Mouse (Mus musculus) hindbrain, embryonic 14.5 days (tissue): ENCODE measurements around the gene Eif4g3. TPM values are rescaled to one million over a fixed set of nuclear protein-coding genes. Genes with fewer than 3 reads are reported as not detected.

ENCODE experiments used
- ATAC-seq: fragments of 200-750 bp; cut with Nextera tagmentation; 2 replicates; pipeline ENCODE4 v1.8.0; 2017; ENCODE audit warnings: moderate number of reproducible peaks, mild to moderate bottlenecking, moderate TSS enrichment, moderate library complexity; ENCODE audit not compliant: low FRiP score
- DNase-seq: peaks from one replicate; pipeline ENCODE4 v3.0.0-alpha.2; 2015; ENCODE audit warnings: low spot score
- H3K27ac ChIP-seq: fragments of 300-500 bp; sonication (generic); 2 replicates; pipeline ENCODE4 v1.5.1; 2014; ENCODE audit warnings: mild to moderate bottlenecking, moderate library complexity
- H3K27me3 ChIP-seq: fragments of 300-500 bp; sonication (generic); 2 replicates; pipeline ENCODE4 v1.6.1; 2014; ENCODE audit warnings: mild to moderate bottlenecking, low read length, mixed read lengths; ENCODE audit not compliant: control insufficient read depth, insufficient read depth
- H3K36me3 ChIP-seq: fragments of 300-500 bp; sonication (generic); replicated peaks from 2 replicates; pipeline ENCODE4 v1.6.1; 2014; ENCODE audit not compliant: control insufficient read depth, insufficient read depth
- H3K4me1 ChIP-seq: fragments of 300-500 bp; sonication (generic); replicated peaks from 2 replicates; pipeline ENCODE4 v1.6.1; 2014; ENCODE audit warnings: antibody characterized with exemption, low read length, mixed read lengths; ENCODE audit not compliant: control insufficient read depth, insufficient read depth
- H3K4me2 ChIP-seq: fragments of 300-500 bp; sonication (generic); replicated peaks from 2 replicates; pipeline ENCODE4 v1.6.1; 2014; ENCODE audit warnings: mild to moderate bottlenecking, moderate library complexity
- H3K4me3 ChIP-seq: fragments of 300-500 bp; sonication (generic); replicated peaks from 2 replicates; pipeline ENCODE4 v1.5.1; 2014; ENCODE audit warnings: mild to moderate bottlenecking, low read length
- H3K9ac ChIP-seq: fragments of 300-500 bp; sonication (generic); 2 replicates; pipeline ENCODE4 v1.6.1; 2014
- H3K9me3 ChIP-seq: fragments of 300-500 bp; sonication (generic); 2 replicates; pipeline ENCODE4 v1.6.1; 2016; ENCODE audit warnings: low read length; ENCODE audit not compliant: control insufficient read depth
- WGBS: fragments of 180-500 bp; shearing (Covaris S2); extraction: QIAGEN DNeasy Blood & Tissue Kit; methylation state at CpG from one replicate; pipeline ENCODE4 v1.1.7; 2014; 5-methylcytosine and 5-hydroxymethylcytosine counted together
- microRNA-seq: library from miRNA; unstranded; fragments of <30 nt; microRNA quantifications from one replicate; pipeline ENCODE4, GENCODE M21; 2016
- polyA plus RNA-seq: library from polyadenylated mRNA; unstranded; fragments of >200 nt; fragmentation: Nextera tagmentation; extraction: Ambion mirVana; gene quantifications from 2 replicates; pipeline ENCODE4 v1.2.1, GENCODE M21; 2014

The Eif4g3 gene
- polyA plus RNA-seq, 1 experiment from 2014 or later, result 65.3 TPM

DNA sequence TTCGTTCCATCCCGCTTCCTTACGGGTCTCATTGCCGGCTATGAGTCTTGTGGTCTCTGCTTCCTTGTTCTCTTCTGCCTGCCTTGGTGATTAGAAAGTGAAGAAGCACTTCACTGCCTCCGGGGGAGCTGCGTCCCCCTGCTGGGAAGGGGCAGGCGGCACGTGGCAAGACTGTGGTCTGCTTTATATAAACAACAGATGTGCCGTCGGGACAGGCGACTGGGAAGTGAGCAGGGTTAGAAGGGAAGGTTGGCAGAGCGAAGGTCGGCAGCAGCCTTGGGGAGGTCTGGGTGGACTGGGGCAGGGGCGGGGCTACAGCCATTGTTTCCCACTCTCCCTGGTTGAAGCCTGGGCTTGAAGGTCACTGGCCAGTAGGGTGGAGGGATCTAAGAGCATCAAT is 259.0 kb downstream of the Eif4g3 start:
- peak overlapping the region; percentile 84 for H3K4me2 ChIP-seq
- peaks cover 12% of the 10 kb centered on the region for H3K36me3 ChIP-seq
- WGBS, result 0% methylated on average over 14 of the region's 14 CpGs
- no peak overlapping the region for H3K27ac ChIP-seq
- ATAC-seq, result no peak
- H3K9me3 ChIP-seq, result no peaks in the 10 kb centered on the region
- H3K4me1 ChIP-seq, result peaks cover 21% of the 10 kb centered on the region; the same call in 1 of the 2 replicates
- H3K4me3 ChIP-seq, result peak overlapping the region; percentile 54
- H3K9ac ChIP-seq, result peak overlapping the region; percentile 70
- no peaks in the 10 kb centered on the region; the same call in 1 of the 2 replicates for H3K27me3 ChIP-seq
- DNase-seq, result peak; percentile 38

DNA sequence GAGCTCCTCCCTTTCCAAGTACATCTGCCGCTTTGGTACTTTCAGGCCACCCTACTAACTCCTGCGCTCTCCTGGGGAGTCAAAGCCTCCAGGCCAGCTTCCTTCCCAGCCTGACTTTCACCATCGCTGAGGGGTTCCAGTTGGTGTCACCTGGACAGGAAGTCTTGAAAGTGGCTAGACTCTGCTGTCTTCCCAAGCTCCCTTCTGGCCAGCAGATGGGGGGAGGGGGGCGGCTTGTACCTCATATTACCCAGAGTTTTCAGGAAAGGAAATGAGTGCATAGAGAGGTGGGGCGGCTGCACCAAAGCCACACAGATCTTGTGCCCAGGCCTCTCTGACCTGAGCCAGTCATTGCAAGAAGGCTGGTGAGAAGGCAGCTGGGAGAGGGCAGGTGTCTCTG is 259.4 kb downstream of the Eif4g3 start:
- Histone ChIP-seq H3K9me3 (no peaks in the 10 kb centered on the region), H3K27ac (no peak overlapping the region), H3K9ac (peak overlapping the region; percentile 70), H3K36me3 (peaks cover 8% of the 10 kb centered on the region), H3K27me3 (no peaks in the 10 kb centered on the region; the same call in 1 of the 2 replicates), H3K4me2 (peak overlapping the region; percentile 84), H3K4me3 (peak overlapping the region; percentile 54), H3K4me1 (peaks cover 21% of the 10 kb centered on the region; the same call in 1 of the 2 replicates)
- 14% methylated on average over 5 of the region's 5 CpGs for WGBS
- ATAC-seq (no peak), DNase-seq (no peak)

DNA sequence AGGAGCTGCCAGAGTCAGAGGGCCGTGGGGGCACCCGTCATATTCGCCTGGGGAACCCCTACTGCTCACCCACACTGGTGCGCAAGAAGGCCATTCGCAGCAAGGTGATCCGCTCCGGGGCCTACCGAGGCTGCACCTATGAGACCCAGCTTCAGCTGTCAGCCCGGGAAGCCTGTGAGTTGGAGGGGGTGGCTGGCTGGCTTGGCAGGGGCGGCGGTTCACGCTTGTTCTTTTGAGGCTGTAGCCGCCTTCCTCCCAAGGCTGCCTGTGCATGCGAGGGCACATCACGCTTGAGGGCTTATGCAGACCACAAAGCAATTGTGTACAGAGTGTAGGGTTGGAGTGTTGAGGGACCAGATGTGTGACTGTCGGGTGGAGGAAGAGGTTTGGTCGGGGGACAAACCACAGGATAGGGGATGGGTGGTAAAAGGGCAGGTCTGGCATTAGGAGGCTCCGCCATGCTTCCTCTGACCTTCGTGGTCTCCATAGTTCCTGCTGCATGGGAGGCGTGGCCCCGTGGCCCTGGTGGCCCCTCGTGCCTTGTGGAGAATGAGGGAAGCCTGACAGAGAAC is 264.4 kb downstream of the Eif4g3 start:
- no peak overlapping the region for H3K4me2 ChIP-seq
- H3K27me3 ChIP-seq, result no peaks in the 10 kb centered on the region; the same call in 1 of the 2 replicates
- H3K9ac ChIP-seq, result no peak overlapping the region
- H3K27ac ChIP-seq, result no peak overlapping the region
- WGBS, result 82% methylated on average over 22 of the region's 22 CpGs
- H3K36me3 ChIP-seq, result peaks cover 5% of the 10 kb centered on the region; the same call in 1 of the 2 replicates
- DNase-seq, result no peak
- H3K9me3 ChIP-seq, result no peaks in the 10 kb centered on the region
- H3K4me3 ChIP-seq, result no peak overlapping the region
- H3K4me1 ChIP-seq, result 0 out of 2 replicates have a peak, but pooled peaks cover 11% of the 10 kb centered on the region
- ATAC-seq, result no peak

Small RNAs within 50 kb of the gene (microRNA-seq; reads per million reads assigned to microRNA genes)
- gene Mir6399, result not detected

Other genes starting within 250 kb of the Eif4g3 start
- 8.3 and 10.2 TPM in 2 replicates for gene Alpl, start 196.6 kb upstream of the Eif4g3 start, polyA plus RNA-seq
- 22.6 and 25.0 TPM in 2 replicates for gene Ece1, start 130.8 kb upstream of the Eif4g3 start, polyA plus RNA-seq
- 195 and 200 TPM in 2 replicates for gene Hp1bp3, start 223.3 kb downstream of the Eif4g3 start, polyA plus RNA-seq